Mouse (Mus musculus): Measurements from ENCODE around the gene Syt14. TPM values are rescaled to one million over a fixed set of nuclear protein-coding genes. Genes with fewer than 3 reads are reported as not detected.

Syt14 gene
- 0.21 and 0.55 TPM in 2 replicates for polyA plus RNA-seq (2015; fragmentation: Nextera tagmentation; extraction: Ambion mirVana)

DNA sequence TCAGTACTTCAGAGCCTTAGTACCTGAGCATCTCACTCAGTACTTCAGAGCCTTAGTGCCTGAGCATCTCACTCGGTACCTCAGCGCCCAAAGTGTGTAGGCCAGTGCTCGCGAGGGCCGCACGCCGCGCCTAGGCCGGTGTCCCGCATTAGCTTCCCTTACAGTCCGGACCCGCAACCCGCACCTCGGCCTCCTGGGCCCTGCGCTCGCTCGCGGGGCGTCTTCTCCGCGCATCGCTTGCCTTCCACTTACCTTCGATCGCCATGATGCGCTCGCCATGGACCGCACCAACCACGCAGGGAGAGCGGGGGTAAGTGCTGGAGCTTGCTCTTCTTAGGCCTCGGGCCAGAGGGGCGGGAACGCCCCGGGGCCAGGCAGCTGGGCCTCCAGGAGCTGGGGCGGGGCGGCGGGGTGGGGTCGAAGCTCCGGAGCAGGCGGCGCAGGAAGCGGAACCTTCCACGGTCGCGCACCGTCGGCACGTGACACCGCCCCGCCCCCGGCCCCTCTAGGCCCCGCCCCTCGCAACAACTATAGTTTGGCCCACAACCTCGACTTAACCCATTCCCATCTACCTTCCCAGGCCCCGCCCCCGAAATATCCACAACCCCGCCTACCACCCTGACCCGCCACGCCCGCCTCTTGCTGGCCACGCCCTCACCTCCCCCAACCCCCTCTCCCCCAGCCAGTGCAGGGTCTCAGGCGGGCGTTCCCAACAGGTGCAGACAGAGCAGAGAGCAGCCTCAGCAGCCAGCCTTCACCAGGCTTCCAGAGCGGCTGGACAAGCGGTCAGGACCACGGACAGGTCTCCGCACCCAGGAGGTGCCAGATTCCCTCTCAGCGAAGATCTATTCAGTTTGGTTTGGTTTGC, at the start of gene Syt14:
Gene Syt14 (minus strand): TSS at position 405 of the 868 bp plus-strand sequence.
- peak within 1 kb of the TSS; percentile 49 for H3K9ac ChIP-seq
- H3K4me2 ChIP-seq, result peak within 1 kb of the TSS; percentile 97
- no peak within 1 kb of the TSS for H3K27ac ChIP-seq
- under 1% methylated on average over 48 of the region's 67 CpGs for WGBS
- peak within 1 kb of the TSS; percentile 63 for H3K4me3 ChIP-seq
- peaks cover 22% of the 10 kb centered on the region for H3K27me3 ChIP-seq
- H3K9me3 ChIP-seq (replicated peaks), result no peaks in the 10 kb centered on the region
- H3K4me1 ChIP-seq (replicated peaks), result peaks cover 12% of the 10 kb centered on the region
- H3K36me3 ChIP-seq, result no peaks in the 10 kb centered on the region
- peak; percentile 91 for ATAC-seq (replicated peaks; ENCODE audit: insufficient number of reproducible peaks, insufficient read depth, low FRiP score, low read depth)

DNA sequence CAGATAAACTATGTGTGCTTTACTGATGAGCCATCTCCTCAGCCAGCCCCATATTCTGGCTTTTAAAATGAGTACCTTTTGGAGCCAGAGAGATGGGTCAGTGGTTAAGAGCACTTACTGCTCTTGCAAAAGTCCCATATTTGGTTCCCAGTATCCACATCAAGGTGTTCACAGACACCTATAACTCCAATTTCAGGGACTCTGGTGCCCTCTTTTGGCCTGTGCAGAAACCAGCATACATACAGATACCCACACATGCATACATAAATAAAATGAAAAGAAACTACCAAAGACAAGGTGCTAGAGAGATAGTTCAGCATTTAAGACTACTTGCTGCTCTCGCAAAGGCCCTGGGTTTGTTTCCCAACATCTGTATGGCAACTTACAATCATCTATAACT, 48.4 kb upstream of the Syt14 start:
- no peaks in the 10 kb centered on the region for H3K4me1 ChIP-seq (replicated peaks)
- H3K4me3 ChIP-seq, result no peak overlapping the region
- no peak for ATAC-seq (replicated peaks; ENCODE audit: insufficient number of reproducible peaks, insufficient read depth, low FRiP score, low read depth)
- no peaks in the 10 kb centered on the region for H3K36me3 ChIP-seq
- no peaks in the 10 kb centered on the region for H3K27me3 ChIP-seq
- WGBS, result 93% methylated on average over 1 of the region's 1 CpGs
- no peak overlapping the region for H3K27ac ChIP-seq
- H3K4me2 ChIP-seq, result no peak overlapping the region
- no peaks in the 10 kb centered on the region for H3K9me3 ChIP-seq (replicated peaks)
- no peak overlapping the region for H3K9ac ChIP-seq

DNA sequence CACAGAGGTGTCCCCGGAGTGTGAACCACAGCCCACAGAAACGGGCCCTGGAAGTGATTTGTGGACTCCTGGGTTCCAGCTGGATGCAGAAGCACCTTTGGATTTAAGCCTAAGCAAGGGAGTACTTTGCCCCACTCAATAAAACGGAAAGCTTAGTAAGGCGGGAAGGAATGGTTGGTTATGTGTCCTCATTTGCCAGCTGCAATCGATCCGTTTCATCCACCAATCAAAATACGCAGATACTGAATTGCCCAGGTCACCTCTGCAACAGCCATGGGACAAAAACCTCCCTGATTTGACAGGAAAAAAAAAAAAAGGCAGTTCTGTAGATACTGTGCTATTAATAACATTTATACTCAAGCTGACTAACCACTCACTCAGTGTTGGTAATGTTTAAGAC, 47.5 kb upstream of the Syt14 start:
- Histone ChIP-seq H3K9ac (no peak overlapping the region), H3K4me1 (replicated peaks) (no peaks in the 10 kb centered on the region), H3K36me3 (no peaks in the 10 kb centered on the region), H3K9me3 (replicated peaks) (no peaks in the 10 kb centered on the region), H3K4me3 (no peak overlapping the region), H3K27ac (no peak overlapping the region), H3K4me2 (no peak overlapping the region), H3K27me3 (no peaks in the 10 kb centered on the region)
- no peak for ATAC-seq (replicated peaks; ENCODE audit: insufficient number of reproducible peaks, insufficient read depth, low FRiP score, low read depth)
- 83% methylated on average over 7 of the region's 7 CpGs for WGBS

DNA sequence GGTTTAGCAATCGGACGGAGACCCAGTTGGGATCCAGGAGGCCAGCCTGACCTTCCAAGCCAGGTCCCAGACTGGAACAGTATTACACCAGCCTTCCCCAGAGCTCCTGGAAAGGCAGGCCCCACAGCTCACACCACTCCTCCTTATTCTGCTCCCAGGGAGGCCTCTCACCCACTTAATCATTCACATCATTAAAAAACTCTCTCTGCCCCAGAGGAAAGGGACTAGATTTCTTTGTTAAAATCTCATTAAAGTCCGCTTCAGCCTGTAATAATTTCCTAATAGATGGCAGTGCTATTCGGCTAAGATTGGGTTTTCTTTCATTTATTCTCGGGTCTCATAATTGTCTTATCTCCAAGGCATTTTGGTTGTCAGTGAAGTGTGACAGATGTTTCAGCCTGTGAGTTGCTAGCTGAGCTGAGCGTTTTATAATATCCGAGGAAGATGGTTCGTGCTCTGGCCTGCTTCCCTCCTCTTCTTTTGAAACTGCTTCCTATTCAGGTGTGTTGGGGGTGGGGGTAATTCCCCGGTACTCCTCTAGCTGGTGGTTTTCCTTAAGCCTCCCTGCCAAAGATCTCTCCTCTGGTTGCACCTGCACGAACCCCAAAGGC, 46.8 kb upstream of the Syt14 start:
- Histone ChIP-seq H3K36me3 (no peaks in the 10 kb centered on the region), H3K27me3 (no peaks in the 10 kb centered on the region), H3K4me1 (replicated peaks) (no peaks in the 10 kb centered on the region), H3K9me3 (replicated peaks) (no peaks in the 10 kb centered on the region), H3K4me2 (no peak overlapping the region), H3K9ac (no peak overlapping the region), H3K27ac (no peak overlapping the region), H3K4me3 (no peak overlapping the region)
- WGBS, result 47% methylated on average over 10 of the region's 10 CpGs
- ATAC-seq (replicated peaks; ENCODE audit: insufficient number of reproducible peaks, insufficient read depth, low FRiP score, low read depth), result no peak

DNA sequence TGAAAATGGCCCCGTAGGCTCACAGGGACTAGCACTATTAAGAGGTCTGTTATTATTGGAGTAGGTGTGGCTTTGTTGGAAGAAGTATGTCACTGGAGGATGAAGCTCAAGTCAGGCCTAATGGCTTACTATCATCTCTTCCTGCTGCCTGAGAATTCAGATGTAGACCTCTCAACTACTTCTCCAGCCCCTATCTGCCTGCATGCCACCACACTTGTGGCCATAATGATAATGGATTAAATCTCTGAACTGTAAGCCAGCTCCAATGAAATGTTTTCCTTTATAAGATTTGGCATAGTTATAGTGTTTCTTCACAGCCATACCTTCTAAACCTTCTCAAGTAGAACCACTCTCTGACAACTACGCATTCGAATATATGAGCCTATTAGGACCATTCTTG, 27.0 kb upstream of the Syt14 start:
- Histone ChIP-seq H3K27ac (no peak overlapping the region), H3K4me1 (replicated peaks) (no peaks in the 10 kb centered on the region), H3K9me3 (replicated peaks) (no peaks in the 10 kb centered on the region), H3K4me3 (no peak overlapping the region), H3K27me3 (no peaks in the 10 kb centered on the region), H3K36me3 (no peaks in the 10 kb centered on the region), H3K9ac (no peak overlapping the region), H3K4me2 (no peak overlapping the region)
- 86% methylated on average over 3 of the region's 3 CpGs for WGBS
- ATAC-seq (replicated peaks; ENCODE audit: insufficient number of reproducible peaks, insufficient read depth, low FRiP score, low read depth), result no peak

DNA sequence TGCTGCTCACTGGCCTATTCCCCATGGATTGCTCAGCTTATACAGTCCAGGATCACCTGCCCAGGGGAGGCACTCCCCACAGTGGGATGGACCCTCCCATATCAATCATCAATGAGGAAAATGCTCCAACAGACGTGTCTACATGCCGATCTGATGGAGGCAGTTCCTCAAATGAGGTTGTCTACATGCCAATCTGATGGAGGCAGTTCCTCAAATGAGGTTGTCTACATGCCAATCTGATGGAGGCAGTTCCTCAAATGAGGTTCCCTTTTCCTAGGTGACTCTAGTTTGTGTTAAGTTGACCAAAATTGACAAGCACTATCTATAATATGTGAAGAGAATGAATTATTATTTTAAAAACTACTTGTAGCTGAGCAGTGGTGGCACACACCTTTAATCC, 24.6 kb upstream of the Syt14 start:
- H3K4me2 ChIP-seq, result no peak overlapping the region
- no peaks in the 10 kb centered on the region for H3K4me1 ChIP-seq (replicated peaks)
- no peaks in the 10 kb centered on the region for H3K9me3 ChIP-seq (replicated peaks)
- no peaks in the 10 kb centered on the region for H3K36me3 ChIP-seq
- ATAC-seq (replicated peaks; ENCODE audit: insufficient number of reproducible peaks, insufficient read depth, low FRiP score, low read depth), result no peak
- no peak overlapping the region for H3K4me3 ChIP-seq
- 65% methylated on average over 2 of the region's 2 CpGs for WGBS
- H3K27ac ChIP-seq, result no peak overlapping the region
- no peaks in the 10 kb centered on the region for H3K27me3 ChIP-seq
- H3K9ac ChIP-seq, result no peak overlapping the region

DNA sequence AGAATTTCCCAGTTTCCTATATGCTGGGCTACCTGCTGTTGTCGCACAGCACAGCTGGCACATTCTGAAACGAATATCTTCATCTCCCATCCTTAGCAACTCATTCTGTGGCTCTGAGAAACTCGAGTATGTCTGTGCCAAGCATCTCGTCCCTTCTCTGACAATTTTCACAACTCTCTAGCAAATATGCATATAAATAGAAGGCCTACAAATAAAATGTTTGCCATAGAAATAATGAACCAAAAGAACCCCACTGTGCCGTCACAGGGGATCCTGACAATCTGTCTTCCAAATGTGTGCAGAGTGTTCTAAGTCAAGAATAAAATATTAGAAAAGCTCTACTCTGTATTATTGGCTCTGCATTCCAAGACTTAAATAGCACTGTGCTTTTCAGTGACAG, 24.0 kb upstream of the Syt14 start:
- WGBS, result 72% methylated on average over 5 of the region's 5 CpGs

DNA sequence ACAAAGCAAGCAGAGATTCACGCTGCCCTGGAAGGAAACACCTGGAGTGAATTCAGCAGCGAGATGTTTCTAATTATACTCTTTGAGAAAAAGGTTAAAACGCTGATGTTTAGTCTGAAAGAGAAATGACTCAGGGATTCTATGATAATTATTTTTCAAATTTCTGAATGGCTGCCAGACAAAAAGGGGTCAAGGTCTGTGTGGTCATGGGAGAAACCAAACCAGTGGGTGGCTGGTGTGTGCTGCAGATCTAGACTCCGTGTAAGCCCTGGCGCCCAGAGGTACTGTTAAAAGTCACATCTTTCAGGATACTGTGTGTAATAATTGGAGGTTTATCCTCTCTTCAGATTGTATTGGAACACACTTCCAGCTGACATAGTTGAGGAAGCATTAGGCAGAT, 18.8 kb upstream of the Syt14 start:
- WGBS, result 70% methylated on average over 5 of the region's 5 CpGs
- H3K9me3 ChIP-seq (replicated peaks), result no peaks in the 10 kb centered on the region
- no peaks in the 10 kb centered on the region for H3K27me3 ChIP-seq
- H3K4me3 ChIP-seq, result no peak overlapping the region
- no peak overlapping the region for H3K27ac ChIP-seq
- no peak overlapping the region for H3K4me2 ChIP-seq
- H3K9ac ChIP-seq, result no peak overlapping the region
- no peak for ATAC-seq (replicated peaks; ENCODE audit: insufficient number of reproducible peaks, insufficient read depth, low FRiP score, low read depth)
- H3K4me1 ChIP-seq (replicated peaks), result no peaks in the 10 kb centered on the region
- no peaks in the 10 kb centered on the region for H3K36me3 ChIP-seq

More for the DNA sequence above, 24.0 kb upstream of the Syt14 start:
- Histone ChIP-seq H3K36me3 (no peaks in the 10 kb centered on the region), H3K27ac (no peak overlapping the region), H3K4me1 (replicated peaks) (no peaks in the 10 kb centered on the region), H3K9me3 (replicated peaks) (no peaks in the 10 kb centered on the region), H3K4me3 (no peak overlapping the region), H3K9ac (no peak overlapping the region), H3K4me2 (no peak overlapping the region), H3K27me3 (no peaks in the 10 kb centered on the region)
- no peak for ATAC-seq (replicated peaks; ENCODE audit: insufficient number of reproducible peaks, insufficient read depth, low FRiP score, low read depth)

DNA sequence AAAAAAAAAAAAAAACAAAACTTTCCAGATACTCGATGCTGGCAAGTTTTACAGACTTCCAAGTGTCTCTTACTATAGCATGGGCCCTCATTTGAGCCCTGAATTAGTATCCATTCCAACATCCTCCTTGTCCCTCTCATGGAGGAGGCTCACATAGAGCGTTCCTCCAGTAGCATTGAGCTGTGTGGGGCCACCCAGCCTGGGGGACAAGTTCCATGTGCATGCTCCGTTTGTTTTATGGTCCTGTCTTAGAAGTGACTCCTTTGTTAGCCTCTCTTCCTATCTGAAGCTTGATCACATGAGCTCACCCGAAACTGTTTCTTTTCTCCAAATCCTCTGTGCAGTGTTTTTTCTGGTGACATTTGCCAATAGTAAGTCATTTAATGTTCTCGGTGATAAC, 17.5 kb upstream of the Syt14 start:
- Histone ChIP-seq H3K4me1 (replicated peaks) (no peaks in the 10 kb centered on the region), H3K27me3 (no peaks in the 10 kb centered on the region), H3K36me3 (no peaks in the 10 kb centered on the region), H3K9me3 (replicated peaks) (no peaks in the 10 kb centered on the region), H3K4me2 (no peak overlapping the region), H3K27ac (no peak overlapping the region), H3K9ac (no peak overlapping the region), H3K4me3 (no peak overlapping the region)
- 63% methylated on average over 5 of the region's 5 CpGs for WGBS
- no peak for ATAC-seq (replicated peaks; ENCODE audit: insufficient number of reproducible peaks, insufficient read depth, low FRiP score, low read depth)

DNA sequence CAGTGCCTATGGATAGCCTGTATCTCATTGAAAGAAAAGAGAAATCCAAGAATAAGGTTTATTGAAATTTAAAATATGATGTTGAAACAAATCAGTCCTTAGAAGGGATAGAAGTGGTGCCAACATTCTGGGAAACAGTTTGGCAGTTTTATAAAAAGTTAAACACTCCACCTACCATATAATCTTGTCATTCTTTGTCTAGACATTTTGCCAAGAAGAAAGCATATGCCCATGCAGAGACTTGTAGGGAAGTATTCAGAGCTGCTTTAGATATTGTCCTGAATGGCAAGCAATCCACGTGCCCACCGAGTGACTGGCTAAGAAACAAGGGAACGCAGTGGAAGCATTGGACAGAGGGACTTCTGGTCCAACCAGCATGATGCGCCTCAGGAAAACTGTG, 12.0 kb upstream of the Syt14 start:
- Histone ChIP-seq H3K36me3 (no peaks in the 10 kb centered on the region), H3K9ac (no peak overlapping the region), H3K4me1 (replicated peaks) (no peaks in the 10 kb centered on the region), H3K4me3 (no peak overlapping the region), H3K27me3 (no peaks in the 10 kb centered on the region), H3K27ac (no peak overlapping the region), H3K9me3 (replicated peaks) (no peaks in the 10 kb centered on the region), H3K4me2 (no peak overlapping the region)
- 86% methylated on average over 4 of the region's 4 CpGs for WGBS
- ATAC-seq (replicated peaks; ENCODE audit: insufficient number of reproducible peaks, insufficient read depth, low FRiP score, low read depth), result no peak

DNA sequence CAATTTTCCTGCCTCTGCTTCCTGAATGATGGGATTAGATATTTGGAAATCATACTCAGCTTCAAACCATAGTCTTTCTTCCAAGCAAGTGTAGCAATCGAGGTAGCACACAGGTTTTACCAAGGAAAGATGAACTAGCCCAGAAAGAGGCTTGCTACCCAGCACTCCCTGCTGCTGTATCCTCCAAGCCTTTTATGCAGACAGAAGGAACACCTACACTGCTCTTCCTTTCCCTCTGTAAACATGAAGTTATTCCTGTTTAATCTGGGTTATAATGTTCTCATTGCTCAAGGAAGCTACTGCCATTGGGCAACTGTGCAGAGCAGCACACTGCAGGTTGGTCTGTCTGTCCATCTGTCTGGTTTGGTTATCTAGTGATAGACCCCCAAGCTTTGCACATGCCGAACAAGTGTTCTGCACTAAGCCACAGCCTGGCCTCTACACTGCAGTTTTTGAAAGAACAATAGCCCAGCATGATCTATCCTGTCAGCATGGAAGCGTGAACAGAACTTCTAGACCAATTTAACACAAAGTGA, 7.3 kb upstream of the Syt14 start:
- Histone ChIP-seq H3K36me3 (no peaks in the 10 kb centered on the region), H3K4me2 (no peak overlapping the region), H3K4me1 (replicated peaks) (no peaks in the 10 kb centered on the region), H3K9ac (no peak overlapping the region), H3K27me3 (no peaks in the 10 kb centered on the region), H3K4me3 (no peak overlapping the region), H3K27ac (no peak overlapping the region), H3K9me3 (replicated peaks) (no peaks in the 10 kb centered on the region)
- WGBS, result 68% methylated on average over 3 of the region's 3 CpGs
- ATAC-seq (replicated peaks; ENCODE audit: insufficient number of reproducible peaks, insufficient read depth, low FRiP score, low read depth), result no peak

Measured in heart, embryonic 15.5 days (tissue).